Mouse (Mus musculus): ENCODE data around the gene Slc9a4. TPM values are rescaled to one million over a fixed set of nuclear protein-coding genes. Genes with fewer than 3 reads are reported as not detected.

The Slc9a4 gene
- polyA plus RNA-seq, 1 experiment from 2014 or later = 27.4 TPM

GRCm38 (mm10) chr1:40600394-40601327 lies 20.8 kb downstream of the Slc9a4 start:
- no peak overlapping the region for H3K4me2 ChIP-seq (replicated peaks; ENCODE audit: low read depth)
- no peaks in the 10 kb centered on the region for H3K27me3 ChIP-seq (ENCODE audit: control insufficient read depth, insufficient read depth, low read length)
- DNase-seq (ENCODE audit: low spot score) (no peak), ATAC-seq (ENCODE audit: low FRiP score, low TSS enrichment) (no peak)
- no peaks in the 10 kb centered on the region for H3K9me3 ChIP-seq (ENCODE audit: control insufficient read depth, low read length)
- no peak overlapping the region for H3K27ac ChIP-seq (replicated peaks)
- H3K4me1 ChIP-seq (replicated peaks; ENCODE audit: control insufficient read depth, insufficient read depth) = no peaks in the 10 kb centered on the region
- H3K36me3 ChIP-seq (ENCODE audit: control insufficient read depth, insufficient read depth, low read length) = no peaks in the 10 kb centered on the region
- WGBS = 73% methylated on average over 25 of the region's 25 CpGs
- H3K9ac ChIP-seq (ENCODE audit: low read length) = no peak overlapping the region
- TF ChIP-seq CTCF (IDR thresholded peaks at IDR 0.05; ENCODE audit: low read depth) (no peak), EP300 (optimal IDR thresholded peaks at IDR 0.05) (no peak)
- H3K4me3 ChIP-seq (ENCODE audit: low read depth, low read length) = no peak overlapping the region

GRCm38 (mm10) chr1:40601461-40601860 lies 21.6 kb downstream of the Slc9a4 start:
- H3K4me3 ChIP-seq (ENCODE audit: low read depth, low read length) = no peak overlapping the region
- H3K27me3 ChIP-seq (ENCODE audit: control insufficient read depth, insufficient read depth, low read length) = no peaks in the 10 kb centered on the region
- no peaks in the 10 kb centered on the region for H3K4me1 ChIP-seq (replicated peaks; ENCODE audit: control insufficient read depth, insufficient read depth)
- no peak for ATAC-seq (ENCODE audit: low FRiP score, low TSS enrichment)
- H3K9ac ChIP-seq (ENCODE audit: low read length) = no peak overlapping the region
- H3K27ac ChIP-seq (replicated peaks) = no peak overlapping the region
- no peaks in the 10 kb centered on the region for H3K9me3 ChIP-seq (ENCODE audit: control insufficient read depth, low read length)
- no peak overlapping the region for H3K4me2 ChIP-seq (replicated peaks; ENCODE audit: low read depth)
- DNase-seq (ENCODE audit: low spot score) = no peak
- WGBS = 88% methylated on average over 3 of the region's 3 CpGs
- no peak for TF ChIP-seq CTCF (IDR thresholded peaks at IDR 0.05; ENCODE audit: low read depth)
- TF ChIP-seq EP300 (optimal IDR thresholded peaks at IDR 0.05) = no peak
- no peaks in the 10 kb centered on the region for H3K36me3 ChIP-seq (ENCODE audit: control insufficient read depth, insufficient read depth, low read length)

- H3K9me3 ChIP-seq (ENCODE audit: control insufficient read depth, low read length) = no peaks in the 10 kb centered on the region
- WGBS = 79% methylated on average over 2 of the region's 2 CpGs
- TF ChIP-seq CTCF (IDR thresholded peaks at IDR 0.05; ENCODE audit: low read depth) = no peak
- TF ChIP-seq EP300 (optimal IDR thresholded peaks at IDR 0.05) = no peak
- no peak overlapping the region for H3K27ac ChIP-seq (replicated peaks)
- DNase-seq (ENCODE audit: low spot score) (no peak), ATAC-seq (ENCODE audit: low FRiP score, low TSS enrichment) (no peak)
- H3K27me3 ChIP-seq (ENCODE audit: control insufficient read depth, insufficient read depth, low read length) = no peaks in the 10 kb centered on the region
- H3K36me3 ChIP-seq (ENCODE audit: control insufficient read depth, insufficient read depth, low read length) = no peaks in the 10 kb centered on the region
- H3K9ac ChIP-seq (ENCODE audit: low read length) = no peak overlapping the region
- no peak overlapping the region for H3K4me3 ChIP-seq (ENCODE audit: low read depth, low read length)
- H3K4me1 ChIP-seq (replicated peaks; ENCODE audit: control insufficient read depth, insufficient read depth) = no peaks in the 10 kb centered on the region
- H3K4me2 ChIP-seq (replicated peaks; ENCODE audit: low read depth) = no peak overlapping the region
Observed at GRCm38 (mm10) chr1:40613219-40613618, 33.3 kb downstream of the Slc9a4 start.

- TF ChIP-seq EP300 (optimal IDR thresholded peaks at IDR 0.05) = no peak
- peak; percentile 72 for TF ChIP-seq CTCF (IDR thresholded peaks at IDR 0.05; ENCODE audit: low read depth)
Observed at GRCm38 (mm10) chr1:40619093-40619492, 39.2 kb downstream of the Slc9a4 start.

GRCm38 (mm10) chr1:40619871-40620270 lies 40.0 kb downstream of the Slc9a4 start:
- WGBS = 55% methylated on average over 5 of the region's 5 CpGs
- ATAC-seq (ENCODE audit: low FRiP score, low TSS enrichment) = peak; percentile 87

More at GRCm38 (mm10) chr1:40619093-40619492, 39.2 kb downstream of the Slc9a4 start:
- Histone ChIP-seq H3K36me3 (ENCODE audit: control insufficient read depth, insufficient read depth, low read length) (no peaks in the 10 kb centered on the region), H3K27ac (replicated peaks) (peak overlapping the region; percentile 19), H3K4me3 (ENCODE audit: low read depth, low read length) (no peak overlapping the region), H3K4me1 (replicated peaks; ENCODE audit: control insufficient read depth, insufficient read depth) (no peaks in the 10 kb centered on the region), H3K4me2 (replicated peaks; ENCODE audit: low read depth) (no peak overlapping the region), H3K9ac (ENCODE audit: low read length) (no peak overlapping the region), H3K9me3 (ENCODE audit: control insufficient read depth, low read length) (no peaks in the 10 kb centered on the region), H3K27me3 (ENCODE audit: control insufficient read depth, insufficient read depth, low read length) (no peaks in the 10 kb centered on the region)
- peak; percentile 45 for DNase-seq (ENCODE audit: low spot score)
- 78% methylated on average over 5 of the region's 5 CpGs for WGBS
- ATAC-seq (ENCODE audit: low FRiP score, low TSS enrichment) = no peak

GRCm38 (mm10) chr1:40624954-40625353 lies 45.1 kb downstream of the Slc9a4 start:
- TF ChIP-seq EP300 (optimal IDR thresholded peaks at IDR 0.05) = no peak
- TF ChIP-seq CTCF (IDR thresholded peaks at IDR 0.05; ENCODE audit: low read depth) = no peak
- WGBS = 39% methylated on average over 3 of the region's 3 CpGs
- H3K4me2 ChIP-seq (replicated peaks; ENCODE audit: low read depth) = no peak overlapping the region
- no peaks in the 10 kb centered on the region for H3K4me1 ChIP-seq (replicated peaks; ENCODE audit: control insufficient read depth, insufficient read depth)
- H3K27me3 ChIP-seq (ENCODE audit: control insufficient read depth, insufficient read depth, low read length) = no peaks in the 10 kb centered on the region
- H3K4me3 ChIP-seq (ENCODE audit: low read depth, low read length) = no peak overlapping the region
- no peak overlapping the region for H3K9ac ChIP-seq (ENCODE audit: low read length)
- ATAC-seq (ENCODE audit: low FRiP score, low TSS enrichment) (no peak), DNase-seq (ENCODE audit: low spot score) (no peak)
- no peak overlapping the region for H3K27ac ChIP-seq (replicated peaks)
- no peaks in the 10 kb centered on the region for H3K36me3 ChIP-seq (ENCODE audit: control insufficient read depth, insufficient read depth, low read length)
- H3K9me3 ChIP-seq (ENCODE audit: control insufficient read depth, low read length) = no peaks in the 10 kb centered on the region

More at GRCm38 (mm10) chr1:40619871-40620270, 40.0 kb downstream of the Slc9a4 start:
- no peak overlapping the region for H3K4me2 ChIP-seq (replicated peaks; ENCODE audit: low read depth)
- no peaks in the 10 kb centered on the region for H3K4me1 ChIP-seq (replicated peaks; ENCODE audit: control insufficient read depth, insufficient read depth)
- peak; percentile 50 for DNase-seq (ENCODE audit: low spot score)
- no peak overlapping the region for H3K4me3 ChIP-seq (ENCODE audit: low read depth, low read length)
- H3K9me3 ChIP-seq (ENCODE audit: control insufficient read depth, low read length) = no peaks in the 10 kb centered on the region
- H3K27ac ChIP-seq (replicated peaks) = peak overlapping the region; percentile 19
- no peaks in the 10 kb centered on the region for H3K27me3 ChIP-seq (ENCODE audit: control insufficient read depth, insufficient read depth, low read length)
- H3K9ac ChIP-seq (ENCODE audit: low read length) = no peak overlapping the region
- TF ChIP-seq EP300 (optimal IDR thresholded peaks at IDR 0.05) (no peak), CTCF (IDR thresholded peaks at IDR 0.05; ENCODE audit: low read depth) (no peak)
- no peaks in the 10 kb centered on the region for H3K36me3 ChIP-seq (ENCODE audit: control insufficient read depth, insufficient read depth, low read length)
